Mouse (Mus musculus): ENCODE measurements around the gene Prima1.

The Prima1 gene

DNA sequence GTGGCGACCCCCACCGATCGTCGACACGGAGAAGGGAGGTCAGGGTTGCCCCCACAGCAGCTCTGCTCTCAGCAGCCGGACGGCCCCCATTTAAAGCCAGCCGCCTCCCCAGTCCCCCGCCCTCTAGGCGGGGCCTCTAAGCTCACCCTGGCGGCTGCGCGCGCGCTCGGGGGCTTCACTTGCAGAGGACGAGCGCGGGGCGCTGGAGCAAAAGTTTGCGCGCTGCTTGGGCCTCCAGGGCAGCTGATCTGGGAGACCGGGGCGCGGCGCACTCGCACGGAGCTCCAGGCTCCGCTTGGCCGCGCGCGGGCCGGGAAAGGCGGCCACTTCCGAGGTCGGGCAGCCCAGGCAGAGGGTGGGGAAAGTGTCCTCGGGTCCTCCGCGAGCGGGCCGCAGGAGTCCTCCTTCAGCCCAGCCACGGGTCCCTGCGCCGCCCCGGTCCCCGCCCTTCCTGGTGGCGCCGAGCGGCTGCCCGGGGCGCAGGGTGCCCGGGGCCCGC lies at the start of gene Prima1:
Gene Prima1, minus strand, starts transcription at position 68 of the 499 bp plus-strand sequence.
- peak; percentile 61 for DNase-seq (ENCODE audit: low spot score)

DNA sequence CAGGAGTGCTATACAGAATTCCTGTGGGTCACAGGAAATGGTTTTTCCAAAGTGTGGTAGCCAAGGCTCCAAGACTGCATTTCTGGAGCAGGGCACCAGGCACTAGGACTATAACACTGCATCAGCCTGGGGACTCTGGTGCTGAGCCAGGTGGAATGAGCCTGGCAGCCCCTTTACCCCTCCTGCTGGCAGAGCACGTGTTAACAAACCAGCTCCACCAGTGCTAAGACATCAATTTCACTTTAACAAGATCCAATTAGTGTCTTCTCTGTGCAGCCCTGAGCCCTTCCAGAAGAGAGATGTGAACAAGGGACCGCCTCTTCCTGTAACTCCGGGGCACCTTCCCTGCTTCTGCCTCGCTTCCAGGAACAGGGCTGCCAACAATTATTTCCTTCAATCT lies 45.3 kb upstream of the Prima1 start:
- no peak for DNase-seq (ENCODE audit: low spot score)

GRCm38 (mm10) chr12:103283411-103283810 lies 41.5 kb upstream of the Prima1 start:
- DNase-seq (ENCODE audit: low spot score), result no peak

DNA sequence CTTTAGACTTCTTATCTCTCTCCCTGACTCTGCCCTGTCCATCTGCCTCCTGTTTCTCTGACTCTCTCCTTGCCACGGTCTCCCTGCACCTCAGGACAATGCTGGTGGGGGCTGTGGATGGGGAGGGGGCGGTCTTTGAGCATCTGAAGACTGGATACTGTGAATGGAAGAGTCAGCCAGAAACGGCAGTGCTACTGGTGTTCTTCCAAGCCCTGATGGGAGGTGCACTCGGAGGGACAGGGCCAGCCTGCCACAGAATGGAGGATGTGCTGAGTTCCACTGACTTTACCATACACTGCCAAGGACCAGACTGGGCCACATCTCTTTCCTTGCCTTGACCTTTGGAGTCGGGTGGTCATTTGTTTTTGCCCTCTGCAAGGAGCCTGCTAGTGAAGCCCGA lies 41.0 kb upstream of the Prima1 start:
- DNase-seq (ENCODE audit: low spot score), result no peak

GRCm38 (mm10) chr12:103281912-103282311 lies 40.0 kb upstream of the Prima1 start:
- no peak for DNase-seq (ENCODE audit: low spot score)

DNA sequence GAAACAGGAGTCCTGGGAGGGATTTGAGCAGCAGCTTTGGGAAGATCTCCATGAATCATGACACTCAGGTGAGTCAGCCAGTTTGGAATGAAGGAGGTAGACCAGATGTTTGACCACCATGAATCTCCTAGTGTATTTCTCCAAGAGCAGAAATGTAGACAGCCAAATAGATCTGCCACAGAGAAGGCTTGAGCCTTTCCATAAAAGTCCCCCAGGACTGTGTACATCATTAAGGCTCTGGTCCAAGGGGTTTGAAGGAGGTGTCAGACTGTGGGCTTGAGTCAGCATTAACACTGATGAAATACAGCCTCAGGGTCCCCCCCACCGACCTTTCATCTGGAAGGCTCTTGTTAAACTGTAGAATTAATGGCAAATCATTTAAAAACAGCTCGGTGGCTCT lies 39.5 kb upstream of the Prima1 start:
- no peak for DNase-seq (ENCODE audit: low spot score)

DNA sequence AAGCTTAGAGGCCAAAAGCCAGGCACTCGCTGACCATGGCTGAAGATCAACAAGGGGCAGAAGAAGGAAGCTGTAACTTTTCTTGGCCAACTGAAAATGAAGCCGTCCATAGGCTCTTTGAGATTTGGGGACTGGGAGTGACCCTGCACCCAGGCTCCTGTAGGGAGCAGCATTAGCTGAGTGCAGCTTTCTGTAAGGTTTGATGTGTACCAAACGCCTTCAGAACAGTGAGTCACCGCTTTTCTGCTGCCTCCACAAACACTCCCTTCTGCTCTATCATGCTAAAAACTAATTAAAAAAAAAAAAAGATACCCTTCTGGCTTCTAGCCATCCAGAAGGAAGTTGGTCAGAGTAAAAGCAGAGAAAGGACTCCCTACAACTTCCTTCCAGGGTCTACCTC lies 34.5 kb upstream of the Prima1 start:
- peak; percentile 36 for DNase-seq (ENCODE audit: low spot score)

DNA sequence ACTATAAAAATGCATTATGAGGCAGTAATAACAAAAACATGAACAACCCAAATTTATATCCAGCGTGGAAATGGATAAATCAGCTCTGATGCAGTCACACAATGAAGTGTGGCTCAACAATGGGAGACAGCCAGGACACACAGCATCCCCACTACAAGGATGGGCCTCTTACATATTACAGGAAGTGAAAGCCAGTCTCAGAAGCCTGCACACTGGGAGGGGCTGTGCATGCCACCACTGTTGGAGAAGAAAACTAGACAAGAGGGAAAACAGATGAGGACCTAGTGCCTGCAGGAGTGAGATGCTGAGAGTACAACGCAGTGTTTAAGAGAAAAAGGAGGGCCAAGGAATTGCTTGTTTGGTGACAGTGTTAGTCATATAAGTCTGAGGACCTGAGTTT lies 31.8 kb upstream of the Prima1 start:
- no peak for DNase-seq (ENCODE audit: low spot score)

- no peak for DNase-seq (ENCODE audit: low spot score)
Observed at GRCm38 (mm10) chr12:103273051-103273450, 31.1 kb upstream of the Prima1 start.

DNA sequence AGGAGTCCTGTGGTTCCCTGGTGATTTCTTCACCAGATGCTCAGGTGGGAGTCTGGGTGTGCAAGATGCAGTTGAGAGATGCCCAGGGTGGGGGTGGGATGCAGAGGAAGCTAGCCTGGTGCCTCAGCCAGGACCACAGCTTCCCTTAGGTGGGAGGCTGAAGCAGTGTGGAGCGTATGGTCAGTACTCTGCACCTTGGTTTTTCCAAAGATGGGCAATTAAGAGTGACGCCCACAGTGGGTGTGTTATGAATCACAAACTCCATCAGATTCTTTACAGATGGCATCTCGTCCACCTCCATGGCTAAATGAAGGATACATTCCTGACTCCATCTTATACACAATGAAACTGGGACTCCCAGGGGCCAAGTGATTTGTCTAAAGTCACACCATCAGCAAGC lies 30.2 kb upstream of the Prima1 start:
- DNase-seq (ENCODE audit: low spot score), result no peak

DNA sequence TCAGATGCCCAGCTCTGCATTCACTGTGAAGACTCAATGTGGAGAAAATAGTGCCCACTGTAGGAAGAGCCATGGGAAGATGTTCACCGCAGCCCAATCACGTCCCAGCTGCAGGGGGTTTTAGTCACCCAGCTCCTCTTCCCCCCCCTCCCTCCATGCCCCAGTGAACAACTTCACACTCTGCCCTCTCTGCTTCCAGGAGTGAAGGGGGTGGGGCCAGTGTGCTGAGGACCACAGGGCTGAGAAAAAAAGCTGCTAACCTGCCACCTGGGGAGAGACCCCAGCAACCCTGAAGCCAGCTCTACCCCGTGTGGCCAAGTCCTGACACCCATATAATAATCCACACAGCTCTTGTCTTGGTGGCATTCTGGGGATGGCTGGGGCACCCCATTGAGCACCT lies 24.7 kb upstream of the Prima1 start:
- DNase-seq (ENCODE audit: low spot score), result no peak

DNA sequence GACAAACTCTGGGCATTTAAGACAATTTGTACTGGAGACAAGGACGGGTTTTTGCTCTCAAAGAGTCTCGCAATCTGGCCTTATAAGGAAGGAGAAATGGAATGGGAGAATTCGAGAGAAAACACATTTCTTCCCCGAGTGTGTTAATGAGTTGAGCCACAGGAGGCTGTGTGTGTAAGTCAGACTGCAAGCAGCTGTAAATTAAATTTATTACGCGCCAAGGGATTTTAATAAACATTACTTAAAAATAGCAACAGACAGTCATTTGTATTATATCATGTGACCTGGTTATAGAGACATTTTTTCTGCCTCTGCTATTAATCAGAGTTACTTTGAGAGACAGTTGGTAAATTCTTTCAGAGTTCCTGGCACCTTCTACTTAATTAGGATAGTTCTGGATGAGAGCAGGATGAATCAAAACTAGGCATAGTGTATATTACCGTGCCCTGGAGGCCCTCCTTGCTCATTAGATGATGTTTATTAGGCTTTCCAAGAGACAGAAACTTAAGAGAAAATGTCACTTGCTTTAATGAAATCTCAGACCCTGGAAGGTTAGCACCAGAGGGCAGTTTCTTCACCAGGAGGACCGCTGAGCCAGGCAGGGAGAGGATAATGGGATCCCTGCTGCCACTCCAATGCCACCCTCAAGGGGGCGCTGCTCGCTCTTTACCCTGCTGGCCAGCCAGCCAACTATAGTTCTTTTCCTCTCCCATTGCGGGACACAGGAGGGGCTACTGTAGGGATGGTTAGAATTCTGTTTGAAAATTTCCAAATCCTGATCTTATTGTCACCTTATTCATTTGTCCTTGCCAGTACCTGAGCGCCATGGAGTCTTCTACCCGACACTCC lies 20.3 kb upstream of the Prima1 start:
- no peak for DNase-seq (ENCODE audit: low spot score)

- no peak for DNase-seq (ENCODE audit: low spot score)
Observed at GRCm38 (mm10) chr12:103252901-103253434, 11.0 kb upstream of the Prima1 start.

DNA sequence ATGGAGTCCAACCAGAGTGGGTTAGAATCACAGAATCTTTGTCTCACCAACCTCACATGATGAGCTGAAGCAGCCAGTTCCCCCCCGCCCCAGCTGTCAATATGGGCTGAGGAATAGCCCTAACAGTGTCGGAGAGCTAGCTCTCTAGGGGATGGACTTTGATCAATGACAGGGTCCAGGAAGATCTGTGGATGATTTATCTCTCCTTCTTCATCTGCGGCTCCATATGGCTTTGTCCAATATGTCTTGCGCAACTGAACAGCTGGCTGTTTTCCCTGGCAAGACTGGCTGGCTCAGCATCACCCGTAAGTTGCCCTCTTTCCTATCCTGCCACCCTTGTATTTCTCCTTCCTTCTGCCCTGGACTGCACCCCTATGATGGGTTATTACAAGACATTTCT lies 9.2 kb upstream of the Prima1 start:
- DNase-seq (ENCODE audit: low spot score), result no peak

DNA sequence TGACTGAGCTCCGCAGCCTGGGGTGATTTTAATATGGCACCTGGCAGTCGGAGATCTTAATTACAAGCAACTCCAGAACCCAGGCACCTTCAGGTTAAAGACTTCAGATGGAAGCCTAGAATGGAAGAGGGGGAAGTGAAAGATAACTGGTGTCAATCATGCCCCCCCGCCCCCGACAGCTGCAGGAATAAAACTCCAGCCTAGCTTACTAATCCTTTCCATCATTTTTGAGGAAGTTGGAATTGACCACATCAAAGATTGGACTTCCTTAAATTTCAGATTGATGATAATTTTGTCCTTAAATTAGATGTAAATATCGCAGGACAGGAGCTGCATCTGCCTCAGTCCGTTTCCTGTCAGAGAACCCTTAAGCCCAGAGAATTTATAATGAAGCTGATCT lies 8.4 kb upstream of the Prima1 start:
- no peak for DNase-seq (ENCODE audit: low spot score)

- no peak for DNase-seq (ENCODE audit: low spot score)
Observed at GRCm38 (mm10) chr12:103243041-103243440, 1.1 kb upstream of the Prima1 start.

- peak; percentile 66 for DNase-seq (ENCODE audit: low spot score)
Observed at GRCm38 (mm10) chr12:103242591-103243025, 658 bp upstream of the Prima1 start.

- no peak for DNase-seq (ENCODE audit: low spot score)
Observed at GRCm38 (mm10) chr12:103241311-103242082, 453 bp downstream of the Prima1 start.

GRCm38 (mm10) chr12:103238924-103239460 lies 3.0 kb downstream of the Prima1 start:
- DNase-seq (ENCODE audit: low spot score), result no peak

- DNase-seq (ENCODE audit: low spot score), result no peak
Observed at GRCm38 (mm10) chr12:103235856-103236255, 6.1 kb downstream of the Prima1 start.

- no peak for DNase-seq (ENCODE audit: low spot score)
Observed at GRCm38 (mm10) chr12:103235251-103235650, 6.7 kb downstream of the Prima1 start.

- DNase-seq (ENCODE audit: low spot score), result no peak
Observed at GRCm38 (mm10) chr12:103229058-103229457, 12.9 kb downstream of the Prima1 start.

DNA sequence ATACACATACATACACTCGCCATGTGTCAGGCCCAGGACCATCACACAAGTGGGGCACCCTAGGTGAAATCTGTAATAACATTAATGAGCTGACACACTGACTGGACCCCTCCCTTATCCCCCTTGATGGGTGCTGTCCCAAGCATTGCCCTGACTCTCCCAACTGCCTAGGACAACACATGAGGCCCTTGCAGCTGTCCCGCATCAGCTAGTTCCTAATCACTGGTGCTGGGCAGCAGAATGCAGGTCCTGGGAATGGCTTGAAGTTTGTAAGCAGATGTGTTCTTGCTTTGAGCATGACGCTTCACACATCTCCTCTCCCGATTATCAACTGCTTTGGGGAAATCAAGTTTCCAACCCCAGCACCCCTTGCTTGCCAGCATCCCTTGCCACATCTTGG lies 15.8 kb downstream of the Prima1 start:
- no peak for DNase-seq (ENCODE audit: low spot score)
